Comparison of ENCODE assay signal across 22 mouse cellular contexts in genomic region chr13:3876448-3876847, GRCm38 (mm10). TPM values are rescaled to one million over a fixed set of nuclear protein-coding genes. Genes with fewer than 3 reads are reported as not detected.
DNase-seq lines count a peak whose midpoint lies in the region; ATAC-seq and TF ChIP-seq lines count a peak whose summit lies in the region.
"Had no signal": no experiment of that assay in that cellular context is flagged by ENCODE, and none has a peak within 500 bp of the region (broad histone marks: within the 10 kb centered on the region; RNA-seq: fewer than 3 reads in every experiment).

No protein-coding gene starts in this region.

- H3K4me2 ChIP-seq in intestine, embryonic 14.5 days (ENCODE audit: low read length) = no peak overlapping the region
- no peak overlapping the region for H3K4me2 ChIP-seq in intestine, embryonic 16.5 days (ENCODE audit: low read depth, low read length)
- no peak overlapping the region for H3K4me2 ChIP-seq in lung, postnatal 0 days (replicated peaks; ENCODE audit: low read depth, low read length)
- no peak overlapping the region for H3K4me2 ChIP-seq in stomach, embryonic 16.5 days (ENCODE audit: low read depth, low read length)
- H3K4me2 ChIP-seq: heart, embryonic 13.5 days; midbrain, embryonic 11.5 days; neural tube, embryonic 12.5 days had no signal

- TF ChIP-seq EP300 in lung, postnatal 0 days (IDR thresholded peaks at IDR 0.05) = no peak

- 0 out of 2 replicates have a peak overlapping the region, but pooled peaks have one; percentile 0 for H3K27ac ChIP-seq in intestine, embryonic 14.5 days (ENCODE audit: low read depth)
- no peak overlapping the region; the same call in 1 of the 2 replicates for H3K27ac ChIP-seq in intestine, embryonic 16.5 days (ENCODE audit: low read length)
- no peak overlapping the region for H3K27ac ChIP-seq in lung, postnatal 0 days (ENCODE audit: low read length)
- H3K27ac ChIP-seq in layer of hippocampus, adult 2 months = peak overlapping the region; percentile 23; the same call in 1 of the 2 replicates
- H3K27ac ChIP-seq in stomach, embryonic 16.5 days (ENCODE audit: low read length) = peak overlapping the region; percentile 79; the same call in 1 of the 2 replicates
- H3K27ac ChIP-seq: neural tube, embryonic 12.5 days had no signal

- ATAC-seq in intestine, embryonic 14.5 days (replicated peaks; ENCODE audit: low FRiP score, low TSS enrichment, low read depth) = no peak
- ATAC-seq in intestine, embryonic 16.5 days = no peak
- peak; percentile 66 for ATAC-seq in lung, postnatal 0 days
- no peak for ATAC-seq in stomach, embryonic 16.5 days (ENCODE audit: insufficient read depth, low FRiP score)
- ATAC-seq: activated CD4-positive, CD25-positive, alpha-beta regulatory T cell, adult 4 months had no signal

- H3K27me3 ChIP-seq in intestine, embryonic 14.5 days (replicated peaks; ENCODE audit: control insufficient read depth, insufficient read depth, low read length) = no peaks in the 10 kb centered on the region
- H3K27me3 ChIP-seq in intestine, embryonic 16.5 days (replicated peaks; ENCODE audit: control insufficient read depth, insufficient read depth, low read length) = no peaks in the 10 kb centered on the region
- no peaks in the 10 kb centered on the region for H3K27me3 ChIP-seq in lung, postnatal 0 days (replicated peaks; ENCODE audit: insufficient read depth, low read length)
- no peaks in the 10 kb centered on the region for H3K27me3 ChIP-seq in stomach, embryonic 16.5 days (ENCODE audit: control insufficient read depth, insufficient read depth, low read length)
- H3K27me3 ChIP-seq: heart, embryonic 13.5 days; neural tube, embryonic 12.5 days had no signal

- WGBS in intestine, embryonic 14.5 days = 44% methylated on average over 6 of the region's 6 CpGs
- WGBS in intestine, embryonic 16.5 days = 48% methylated on average over 6 of the region's 6 CpGs
- WGBS in lung, postnatal 0 days = 64% methylated on average over 6 of the region's 6 CpGs
- WGBS in lung, adult 2 months = 74% methylated on average over 6 of the region's 6 CpGs
- 50% methylated on average over 6 of the region's 6 CpGs for WGBS in stomach, embryonic 16.5 days

- H3K4me3 ChIP-seq in intestine, embryonic 14.5 days (ENCODE audit: low read depth, low read length) = no peak overlapping the region
- H3K4me3 ChIP-seq in intestine, embryonic 16.5 days (ENCODE audit: low read length) = no peak overlapping the region
- H3K4me3 ChIP-seq in lung, postnatal 0 days (ENCODE audit: low read depth, low read length) = no peak overlapping the region
- H3K4me3 ChIP-seq in lung, adult 2 months (replicated peaks; ENCODE audit: extremely low read depth, low read depth, low read length) = no peak overlapping the region
- no peak overlapping the region for H3K4me3 ChIP-seq in layer of hippocampus, adult 2 months
- H3K4me3 ChIP-seq in stomach, embryonic 16.5 days (replicated peaks; ENCODE audit: low read length) = no peak overlapping the region
- H3K4me3 ChIP-seq: heart, embryonic 13.5 days; neural tube, embryonic 12.5 days had no signal

- no peak for TF ChIP-seq CTCF in lung, postnatal 0 days (IDR thresholded peaks at IDR 0.05)
- TF ChIP-seq CTCF in lung, adult 2 months (IDR thresholded peaks at IDR 0.05; ENCODE audit: insufficient read depth, low read length) = no peak
- no peak for TF ChIP-seq CTCF in layer of hippocampus, adult 2 months (conservative IDR thresholded peaks at IDR 0.05)

- no peak for DNase-seq in intestine, embryonic 14.5 days (ENCODE audit: low spot score)
- DNase-seq in lung, postnatal 0 days (ENCODE audit: low spot score) = peak; percentile 35
- no peak for DNase-seq in lung, adult 2 months
- DNase-seq in layer of hippocampus, adult 2 months (ENCODE audit: low spot score in 2 of 2) = peak; percentile 41 to 64
- no peak for DNase-seq in MN1 (ENCODE audit: low spot score)
- no peak for DNase-seq in thymus, postnatal 10 days (ENCODE audit: low spot score in 2 of 2)
- DNase-seq: cerebellum, adult 18-20 months; gastrocnemius, postnatal 25 days; kidney, adult 9 months; right cerebral cortex, adult 18-20 months; thymus, postnatal 25 days had no signal

- peaks cover 6% of the 10 kb centered on the region for H3K4me1 ChIP-seq in intestine, embryonic 14.5 days (replicated peaks; ENCODE audit: control insufficient read depth, insufficient read depth, low read length)
- peaks cover 11% of the 10 kb centered on the region for H3K4me1 ChIP-seq in intestine, embryonic 16.5 days (ENCODE audit: control insufficient read depth, insufficient read depth, low read length)
- H3K4me1 ChIP-seq in lung, postnatal 0 days (ENCODE audit: insufficient read depth, low read depth, low read length) = no peaks in the 10 kb centered on the region
- H3K4me1 ChIP-seq in lung, adult 2 months (ENCODE audit: control insufficient read depth, insufficient read depth, low read length) = no peaks in the 10 kb centered on the region
- peaks cover 22% of the 10 kb centered on the region; the same call in 1 of the 2 replicates for H3K4me1 ChIP-seq in stomach, embryonic 16.5 days (ENCODE audit: control insufficient read depth, insufficient read depth, low read length)
- H3K4me1 ChIP-seq: neural tube, embryonic 12.5 days had no signal

- peaks cover 4% of the 10 kb centered on the region for H3K36me3 ChIP-seq in intestine, embryonic 14.5 days (ENCODE audit: control insufficient read depth, insufficient read depth, low read length)
- no peaks in the 10 kb centered on the region for H3K36me3 ChIP-seq in intestine, embryonic 16.5 days (ENCODE audit: control insufficient read depth, insufficient read depth, low read length)
- 0 out of 2 replicates have a peak, but pooled peaks cover 4% of the 10 kb centered on the region for H3K36me3 ChIP-seq in lung, postnatal 0 days (ENCODE audit: insufficient read depth, low read length)
- H3K36me3 ChIP-seq in stomach, embryonic 16.5 days (ENCODE audit: control insufficient read depth, insufficient read depth, low read length) = peaks cover under 1% of the 10 kb centered on the region; the same call in 1 of the 2 replicates

- H3K9ac ChIP-seq in intestine, embryonic 14.5 days (ENCODE audit: low read length) = no peak overlapping the region
- H3K9ac ChIP-seq in intestine, embryonic 16.5 days (ENCODE audit: low read depth, low read length) = no peak overlapping the region
- H3K9ac ChIP-seq in lung, postnatal 0 days (replicated peaks; ENCODE audit: low read depth) = no peak overlapping the region
- no peak overlapping the region for H3K9ac ChIP-seq in stomach, embryonic 16.5 days (ENCODE audit: low read length)
- H3K9ac ChIP-seq: heart, embryonic 13.5 days; neural tube, embryonic 12.5 days had no signal

- no peak for TF ChIP-seq POLR2A in lung, adult 2 months (IDR thresholded peaks at IDR 0.05; ENCODE audit: borderline replicate concordance, extremely low read depth, low read depth, low read length)

- no peaks in the 10 kb centered on the region for H3K9me3 ChIP-seq in intestine, embryonic 14.5 days (ENCODE audit: control insufficient read depth, low read length)
- no peaks in the 10 kb centered on the region for H3K9me3 ChIP-seq in intestine, embryonic 16.5 days (ENCODE audit: control insufficient read depth, low read length)
- no peaks in the 10 kb centered on the region for H3K9me3 ChIP-seq in lung, postnatal 0 days (ENCODE audit: low read length)
- no peaks in the 10 kb centered on the region for H3K9me3 ChIP-seq in stomach, embryonic 16.5 days (replicated peaks; ENCODE audit: control insufficient read depth, low read length)
- H3K9me3 ChIP-seq: heart, embryonic 13.5 days; neural tube, embryonic 12.5 days had no signal

RNA-seq across cellular contexts. Expression of gene Calm5, which starts 22.5 kb away (rescaled TPM):
- polyA plus RNA-seq in intestine, embryonic 14.5 days (2014; fragmentation: Nextera tagmentation; extraction: Ambion mirVana) = not detected in 2 replicates
- not detected in 2 replicates for polyA plus RNA-seq in intestine, embryonic 16.5 days (2015; fragmentation: Nextera tagmentation; extraction: Ambion mirVana)
- polyA plus RNA-seq in lung, postnatal 0 days (2015; fragmentation: Nextera tagmentation; extraction: Ambion mirVana) = not detected in 2 replicates
- not detected in 2 replicates for polyA plus RNA-seq in lung, adult 2 months (2012; rRNA removed)
- not detected for total RNA-seq in layer of hippocampus, adult 2 months (2021)
- not detected in 2 replicates for polyA plus RNA-seq in stomach, embryonic 16.5 days (2015; fragmentation: Nextera tagmentation; extraction: Ambion mirVana)
- total RNA-seq: adrenal gland, postnatal 4 days; gastrocnemius, postnatal 25 days; layer of hippocampus, postnatal 36 days; liver, adult 2 months had no signal
- polyA plus RNA-seq: activated CD4-positive, CD25-positive, alpha-beta regulatory T cell, adult 4 months; forebrain, embryonic 11.5 days; heart, embryonic 13.5 days; hindbrain, embryonic 11.5 days; liver, adult 2 months; midbrain, embryonic 11.5 days; neural tube, embryonic 12.5 days had no signal

RNA-seq across cellular contexts. Expression of gene Calm4, which starts 38.9 kb away (rescaled TPM):
- not detected in 2 replicates for polyA plus RNA-seq in intestine, embryonic 14.5 days (2014; fragmentation: Nextera tagmentation; extraction: Ambion mirVana)
- polyA plus RNA-seq in intestine, embryonic 16.5 days (2015; fragmentation: Nextera tagmentation; extraction: Ambion mirVana) = 0.39 TPM in 1 of 2 replicates, not detected in the other
- polyA plus RNA-seq in lung, postnatal 0 days (2015; fragmentation: Nextera tagmentation; extraction: Ambion mirVana) = not detected in 2 replicates
- 56.0 TPM in 1 of 2 replicates, not detected in the other for polyA plus RNA-seq in lung, adult 2 months (2012; rRNA removed)
- total RNA-seq in layer of hippocampus, adult 2 months (2021) = not detected
- polyA plus RNA-seq in stomach, embryonic 16.5 days (2015; fragmentation: Nextera tagmentation; extraction: Ambion mirVana) = 1.9 and 2.1 TPM in 2 replicates
- total RNA-seq: adrenal gland, postnatal 4 days; gastrocnemius, postnatal 25 days; layer of hippocampus, postnatal 36 days; liver, adult 2 months had no signal
- polyA plus RNA-seq: activated CD4-positive, CD25-positive, alpha-beta regulatory T cell, adult 4 months; forebrain, embryonic 11.5 days; heart, embryonic 13.5 days; hindbrain, embryonic 11.5 days; liver, adult 2 months; midbrain, embryonic 11.5 days; neural tube, embryonic 12.5 days had no signal

RNA-seq across cellular contexts. Expression of gene Net1, which starts 41.6 kb away (rescaled TPM):
- polyA plus RNA-seq in intestine, embryonic 14.5 days (2014; fragmentation: Nextera tagmentation; extraction: Ambion mirVana) = 83.5 and 86.4 TPM in 2 replicates
- polyA plus RNA-seq in intestine, embryonic 16.5 days (2015; fragmentation: Nextera tagmentation; extraction: Ambion mirVana) = 146 and 148 TPM in 2 replicates
- polyA plus RNA-seq in lung, postnatal 0 days (2015; fragmentation: Nextera tagmentation; extraction: Ambion mirVana) = 83.7 and 91.5 TPM in 2 replicates
- 26.6 and 32.0 TPM in 2 replicates for polyA plus RNA-seq in lung, adult 2 months (2012; rRNA removed)
- total RNA-seq in layer of hippocampus, adult 2 months (2021) = 10 to 100 TPM; 36.5 to 42.6 TPM
- 110 and 113 TPM in 2 replicates for polyA plus RNA-seq in stomach, embryonic 16.5 days (2015; fragmentation: Nextera tagmentation; extraction: Ambion mirVana)

RNA-seq across cellular contexts. Expression of gene Tubal3, which starts 41.6 kb away (rescaled TPM):
- polyA plus RNA-seq in intestine, embryonic 14.5 days (2014; fragmentation: Nextera tagmentation; extraction: Ambion mirVana) = 6.7 and 9.2 TPM in 2 replicates
- 54.2 and 64.9 TPM in 2 replicates for polyA plus RNA-seq in intestine, embryonic 16.5 days (2015; fragmentation: Nextera tagmentation; extraction: Ambion mirVana)
- polyA plus RNA-seq in lung, postnatal 0 days (2015; fragmentation: Nextera tagmentation; extraction: Ambion mirVana) = not detected in 2 replicates
- 0.05 TPM in 1 of 2 replicates, not detected in the other for polyA plus RNA-seq in lung, adult 2 months (2012; rRNA removed)
- not detected for total RNA-seq in layer of hippocampus, adult 2 months (2021)
- polyA plus RNA-seq in stomach, embryonic 16.5 days (2015; fragmentation: Nextera tagmentation; extraction: Ambion mirVana) = 3.8 and 3.9 TPM in 2 replicates
- total RNA-seq: adrenal gland, postnatal 4 days; gastrocnemius, postnatal 25 days; layer of hippocampus, postnatal 36 days; liver, adult 2 months had no signal
- polyA plus RNA-seq: forebrain, embryonic 11.5 days; heart, embryonic 13.5 days; hindbrain, embryonic 11.5 days; liver, adult 2 months; midbrain, embryonic 11.5 days; neural tube, embryonic 12.5 days had no signal

Comparison
In these comparisons a context has a peak if more than half of its experiments do, and no peak if none do; other contexts are left out.
1. DNase-seq: peak in lung, postnatal 0 days (single experiment) and layer of hippocampus, adult 2 months (2 of 2); none in intestine, embryonic 14.5 days (single experiment), lung, adult 2 months (single experiment), MN1 (single experiment) and thymus, postnatal 10 days (0 of 2).
2. H3K27ac ChIP-seq: peak in intestine, embryonic 14.5 days (single experiment), layer of hippocampus, adult 2 months (single experiment) and stomach, embryonic 16.5 days (single experiment); none in intestine, embryonic 16.5 days (single experiment) and lung, postnatal 0 days (single experiment).